Mouse (Mus musculus) kidney, embryonic 14.5 days (tissue): ENCODE results near the gene Gm20877. TPM values are rescaled to one million over a fixed set of nuclear protein-coding genes. Genes with fewer than 3 reads are reported as not detected.
"Not testable (repeated sequence)": the region's sequence is repeated elsewhere in the genome, so short reads cannot be mapped to it uniquely, and the experiment has no call there.

ENCODE experiments used
- ATAC-seq: fragments of 200-750 bp; cut with Nextera tagmentation; 2 replicates; pipeline ENCODE4 v1.8.0; 2017; ENCODE audit warnings: moderate number of reproducible peaks, mild to moderate bottlenecking, moderate TSS enrichment, moderate library complexity; ENCODE audit not compliant: low FRiP score, low TSS enrichment
- H3K27ac ChIP-seq: fragments of 300-500 bp; sonication (generic); 2 replicates; pipeline ENCODE4 v1.5.1; 2014; ENCODE audit warnings: low read depth, mild to moderate bottlenecking, low read length, moderate library complexity, mixed read lengths
- H3K27me3 ChIP-seq: fragments of 300-500 bp; sonication (generic); 2 replicates; pipeline ENCODE4 v1.6.1; 2014; ENCODE audit warnings: mild to moderate bottlenecking, low read length; ENCODE audit not compliant: control insufficient read depth, insufficient read depth
- H3K36me3 ChIP-seq: fragments of 300-500 bp; sonication (generic); 2 replicates; pipeline ENCODE4 v1.6.1; 2014; ENCODE audit warnings: low read length, mixed read lengths; ENCODE audit not compliant: control insufficient read depth, insufficient read depth
- H3K4me1 ChIP-seq: fragments of 300-500 bp; sonication (generic); 2 replicates; pipeline ENCODE4 v1.6.1; 2014; ENCODE audit warnings: low read length, mixed read lengths; ENCODE audit not compliant: control insufficient read depth, insufficient read depth
- H3K4me2 ChIP-seq: fragments of 300-500 bp; sonication (generic); replicated peaks from 2 replicates; pipeline ENCODE4 v1.6.1; 2014; ENCODE audit warnings: low read depth, mild to moderate bottlenecking, low read length
- H3K4me3 ChIP-seq: fragments of 300-500 bp; sonication (generic); 2 replicates; pipeline ENCODE4 v1.5.1; 2014; ENCODE audit warnings: mild to moderate bottlenecking, low read length
- H3K9ac ChIP-seq: fragments of 300-500 bp; sonication (generic); 2 replicates; pipeline ENCODE4 v1.6.1; 2014; ENCODE audit warnings: low read depth, mild to moderate bottlenecking, low read length, moderate library complexity
- H3K9me3 ChIP-seq: fragments of 300-500 bp; sonication (generic); 2 replicates; pipeline ENCODE4 v1.6.1; 2016; ENCODE audit warnings: low read length; ENCODE audit not compliant: control insufficient read depth
- WGBS: fragments of 180-500 bp; shearing (Covaris S2); extraction: QIAGEN DNeasy Blood & Tissue Kit; methylation state at CpG from one replicate; pipeline ENCODE4 v1.1.7; 2014; 5-methylcytosine and 5-hydroxymethylcytosine counted together
- polyA plus RNA-seq: library from polyadenylated mRNA; unstranded; fragments of >200 nt; fragmentation: Nextera tagmentation; extraction: Ambion mirVana; gene quantifications from 2 replicates; pipeline ENCODE4 v1.2.1, GENCODE M21; 2014

The Gm20877 gene
- polyA plus RNA-seq = not detected in 2 replicates

DNA sequence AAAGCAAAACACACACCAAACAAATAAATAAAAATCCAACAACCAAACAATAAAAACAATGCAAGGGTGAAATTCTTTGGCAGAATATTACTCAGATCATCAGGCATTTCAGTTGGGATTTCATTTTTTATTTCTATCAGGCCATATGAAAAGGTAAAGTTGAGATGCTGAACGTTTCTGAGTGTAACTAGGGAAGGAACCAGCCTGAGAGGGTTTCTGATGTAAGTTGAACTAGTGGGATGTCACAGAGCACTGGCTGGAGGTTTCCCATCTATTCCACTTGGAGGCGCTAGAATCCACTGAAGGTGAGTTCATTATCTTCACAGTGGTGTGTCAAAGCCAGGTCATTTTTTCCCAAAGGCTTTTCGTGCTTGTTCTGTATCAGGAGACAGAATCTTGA, at the start of gene Gm20877:
Gene Gm20877, plus strand, starts transcription at position 301 of the 400 bp plus-strand sequence.
- not testable (repeated sequence) for H3K27ac ChIP-seq, H3K4me1 ChIP-seq, H3K4me3 ChIP-seq, ATAC-seq, H3K36me3 ChIP-seq, H3K27me3 ChIP-seq, H3K4me2 ChIP-seq, H3K9me3 ChIP-seq, H3K9ac ChIP-seq
- WGBS = no CpG with 5 or more reads among the region's 3 CpGs
